Mouse (Mus musculus) cerebellum, adult 2 months (tissue): ENCODE measurements at regions not wholly inside any gene's neighbourhood (a gene's known extent, or its start where the extent isn't known, plus 50 kb on each side); places are given as distances from the start of the nearest gene placed in this dataset.

Source experiments
- CTCF ChIP-seq: fragments of 200-500 bp; IDR thresholded peaks from 2 replicates; pipeline ENCODE4 v1.5.1; 2011; ENCODE audit warnings: low read depth, mild to moderate bottlenecking, control low read depth, low read length, moderate library complexity, borderline replicate concordance; ENCODE audit not compliant: insufficient read depth
- POLR2A ChIP-seq: fragments of 200-500 bp; IDR thresholded peaks from 2 replicates; pipeline ENCODE4 v1.6.1; 2011; ENCODE audit warnings: low read length, control low read depth, borderline replicate concordance; ENCODE audit not compliant: insufficient read depth

GRCm38 (mm10) chr3:70263318-70263717 is 255.9 kb downstream of the Otol1 start:
- no peak for TF ChIP-seq CTCF
- TF ChIP-seq POLR2A: no peak
